Mouse (Mus musculus) midbrain, embryonic 16.5 days (tissue): Measurements from ENCODE around the gene Aqp9. TPM values are rescaled to one million over a fixed set of nuclear protein-coding genes. Genes with fewer than 3 reads are reported as not detected.
A peak's percentile ranks its signal among the peaks of the same experiment; 100 is the strongest.

Experiments
- ATAC-seq: fragments of 200-750 bp; cut with Nextera tagmentation; 2 replicates; pipeline ENCODE4 v1.8.0; 2017; ENCODE audit warnings: moderate TSS enrichment
- H3K27ac ChIP-seq: fragments of 300-500 bp; sonication (generic); 2 replicates; pipeline ENCODE4 v1.5.1; 2014; ENCODE audit warnings: mild to moderate bottlenecking, low read length, mixed read lengths
- H3K27me3 ChIP-seq: fragments of 300-500 bp; sonication (generic); 2 replicates; pipeline ENCODE4 v1.6.1; 2014; ENCODE audit warnings: low read depth, low read length, mixed read lengths; ENCODE audit not compliant: control insufficient read depth, insufficient read depth
- H3K36me3 ChIP-seq: fragments of 300-500 bp; sonication (generic); 2 replicates; pipeline ENCODE4 v1.6.1; 2014; ENCODE audit warnings: mild to moderate bottlenecking, low read length, moderate library complexity, mixed read lengths; ENCODE audit not compliant: control insufficient read depth, insufficient read depth
- H3K4me1 ChIP-seq: fragments of 300-500 bp; sonication (generic); 2 replicates; pipeline ENCODE4 v1.6.1; 2014; ENCODE audit warnings: mild to moderate bottlenecking, low read length, mixed read lengths; ENCODE audit not compliant: control insufficient read depth, insufficient read depth
- H3K4me2 ChIP-seq: fragments of 300-500 bp; sonication (generic); 2 replicates; pipeline ENCODE4 v1.6.1; 2014; ENCODE audit warnings: mild to moderate bottlenecking, low read length, mixed read lengths
- H3K4me3 ChIP-seq: fragments of 300-500 bp; sonication (generic); 2 replicates; pipeline ENCODE4 v1.5.1; 2014; ENCODE audit warnings: low read depth, mild to moderate bottlenecking, low read length, moderate library complexity, mixed read lengths
- H3K9ac ChIP-seq: fragments of 300-500 bp; sonication (generic); 2 replicates; pipeline ENCODE4 v1.6.1; 2014; ENCODE audit warnings: low read depth, low read length, mixed read lengths
- H3K9me3 ChIP-seq: fragments of 300-500 bp; sonication (generic); replicated peaks from 2 replicates; pipeline ENCODE4 v1.6.1; 2014; ENCODE audit warnings: mild to moderate bottlenecking, low read length, mixed read lengths; ENCODE audit not compliant: control insufficient read depth, poor library complexity, severe bottlenecking
- WGBS: fragments of 180-500 bp; shearing (Covaris S2); extraction: QIAGEN DNeasy Blood & Tissue Kit; methylation state at CpG from one replicate; pipeline ENCODE4 v1.1.7; 2014; 5-methylcytosine and 5-hydroxymethylcytosine counted together
- polyA plus RNA-seq: library from polyadenylated mRNA; unstranded; fragments of >200 nt; fragmentation: Nextera tagmentation; extraction: Ambion mirVana; gene quantifications from 2 replicates; pipeline ENCODE4 v1.2.1, GENCODE M21; 2015

Gene Aqp9
- polyA plus RNA-seq, 1 experiment from 2014 or later: 1.2 TPM

- no peak for ATAC-seq
- no peaks in the 10 kb centered on the region for H3K27me3 ChIP-seq
- WGBS: 93% methylated on average over 5 of the region's 5 CpGs
Measured at GRCm38 (mm10) chr9:71174316-71174975, 6.0 kb upstream of the Aqp9 start.

GRCm38 (mm10) chr9:71173533-71173932, 5.1 kb upstream of the Aqp9 start:
- no peak overlapping the region for H3K9ac ChIP-seq
- H3K27ac ChIP-seq: no peak overlapping the region
- no peak overlapping the region for H3K4me2 ChIP-seq
- H3K36me3 ChIP-seq: no peaks in the 10 kb centered on the region
- H3K9me3 ChIP-seq: no peaks in the 10 kb centered on the region
- ATAC-seq: no peak
- no peaks in the 10 kb centered on the region for H3K27me3 ChIP-seq
- no peaks in the 10 kb centered on the region for H3K4me1 ChIP-seq
- WGBS: 62% methylated on average over 9 of the region's 9 CpGs
- no peak overlapping the region for H3K4me3 ChIP-seq

More at GRCm38 (mm10) chr9:71174316-71174975, 6.0 kb upstream of the Aqp9 start:
- Histone ChIP-seq H3K4me3 (no peak overlapping the region), H3K27ac (no peak overlapping the region), H3K4me1 (no peaks in the 10 kb centered on the region), H3K4me2 (no peak overlapping the region), H3K9ac (no peak overlapping the region), H3K36me3 (no peaks in the 10 kb centered on the region), H3K9me3 (no peaks in the 10 kb centered on the region)

GRCm38 (mm10) chr9:71167473-71168215, 838 bp downstream of the Aqp9 start:
- WGBS: 13% methylated on average over 2 of the region's 2 CpGs
- H3K36me3 ChIP-seq: no peaks in the 10 kb centered on the region
- no peaks in the 10 kb centered on the region; the same call in 1 of the 2 replicates for H3K4me1 ChIP-seq
- H3K27ac ChIP-seq: peak overlapping the region; percentile 57
- H3K4me3 ChIP-seq: no peak overlapping the region
- no peak overlapping the region for H3K4me2 ChIP-seq
- no peaks in the 10 kb centered on the region for H3K9me3 ChIP-seq
- ATAC-seq: no peak
- H3K27me3 ChIP-seq: no peaks in the 10 kb centered on the region
- no peak overlapping the region for H3K9ac ChIP-seq

- Histone ChIP-seq H3K4me1 (no peaks in the 10 kb centered on the region; the same call in 1 of the 2 replicates), H3K4me2 (no peak overlapping the region), H3K27me3 (no peaks in the 10 kb centered on the region), H3K27ac (peak overlapping the region; percentile 57; the same call in 1 of the 2 replicates), H3K9ac (no peak overlapping the region), H3K4me3 (no peak overlapping the region), H3K9me3 (no peaks in the 10 kb centered on the region), H3K36me3 (no peaks in the 10 kb centered on the region)
- 46% methylated on average over 5 of the region's 5 CpGs for WGBS
- ATAC-seq: no peak
Measured at GRCm38 (mm10) chr9:71166871-71167465, 1.5 kb downstream of the Aqp9 start.

GRCm38 (mm10) chr9:71166019-71166705, 2.3 kb downstream of the Aqp9 start:
- Histone ChIP-seq H3K4me3 (no peak overlapping the region), H3K9me3 (no peaks in the 10 kb centered on the region), H3K4me1 (no peaks in the 10 kb centered on the region; the same call in 1 of the 2 replicates), H3K27ac (no peak overlapping the region), H3K4me2 (no peak overlapping the region), H3K36me3 (no peaks in the 10 kb centered on the region), H3K27me3 (no peaks in the 10 kb centered on the region), H3K9ac (no peak overlapping the region)
- ATAC-seq: no peak
- 90% methylated on average over 5 of the region's 5 CpGs for WGBS

- ATAC-seq: no peak
- Histone ChIP-seq H3K9ac (no peak overlapping the region), H3K9me3 (no peaks in the 10 kb centered on the region), H3K4me1 (no peaks in the 10 kb centered on the region; the same call in 1 of the 2 replicates), H3K27me3 (no peaks in the 10 kb centered on the region), H3K36me3 (no peaks in the 10 kb centered on the region), H3K4me3 (no peak overlapping the region), H3K4me2 (no peak overlapping the region), H3K27ac (no peak overlapping the region)
- 91% methylated on average over 2 of the region's 2 CpGs for WGBS
Measured at GRCm38 (mm10) chr9:71165510-71165909, 3.0 kb downstream of the Aqp9 start.

- Histone ChIP-seq H3K27me3 (no peaks in the 10 kb centered on the region), H3K4me2 (no peak overlapping the region), H3K4me3 (no peak overlapping the region), H3K27ac (no peak overlapping the region), H3K9ac (no peak overlapping the region), H3K4me1 (no peaks in the 10 kb centered on the region; the same call in 1 of the 2 replicates), H3K9me3 (no peaks in the 10 kb centered on the region), H3K36me3 (no peaks in the 10 kb centered on the region)
- WGBS: 92% methylated on average over 6 of the region's 6 CpGs
- ATAC-seq: no peak
Measured at GRCm38 (mm10) chr9:71165061-71165460, 3.4 kb downstream of the Aqp9 start.

- no peak overlapping the region for H3K4me3 ChIP-seq
- no peaks in the 10 kb centered on the region for H3K9me3 ChIP-seq
- no peak overlapping the region for H3K9ac ChIP-seq
- H3K27me3 ChIP-seq: no peaks in the 10 kb centered on the region
- H3K36me3 ChIP-seq: no peaks in the 10 kb centered on the region
- no peaks in the 10 kb centered on the region; the same call in 1 of the 2 replicates for H3K4me1 ChIP-seq
- H3K27ac ChIP-seq: no peak overlapping the region
- H3K4me2 ChIP-seq: no peak overlapping the region
- WGBS: 84% methylated on average over 3 of the region's 3 CpGs
- ATAC-seq: no peak
Measured at GRCm38 (mm10) chr9:71164353-71164752, 4.1 kb downstream of the Aqp9 start.
